Mouse (Mus musculus) liver, embryonic 12.5 days (tissue): ENCODE results near the gene Arhgap15. TPM values are rescaled to one million over a fixed set of nuclear protein-coding genes. Genes with fewer than 3 reads are reported as not detected.

ENCODE experiments used
- ATAC-seq: fragments of 200-750 bp; cut with Nextera tagmentation; 2 replicates; pipeline ENCODE4 v1.8.0; 2017; ENCODE audit warnings: moderate number of reproducible peaks, mild to moderate bottlenecking, moderate library complexity
- H3K27ac ChIP-seq: fragments of 300-500 bp; sonication (generic); 2 replicates; pipeline ENCODE4 v1.5.1; 2016; ENCODE audit warnings: mild to moderate bottlenecking
- H3K27me3 ChIP-seq: fragments of 300-500 bp; sonication (generic); replicated peaks from 2 replicates; pipeline ENCODE4 v1.6.1; 2016; ENCODE audit warnings: mild to moderate bottlenecking, moderate library complexity
- H3K36me3 ChIP-seq: fragments of 300-500 bp; sonication (generic); 2 replicates; pipeline ENCODE4 v1.6.1; 2016; ENCODE audit warnings: mild to moderate bottlenecking, moderate library complexity
- H3K4me1 ChIP-seq: fragments of 300-500 bp; sonication (generic); 2 replicates; pipeline ENCODE4 v1.6.1; 2016
- H3K4me2 ChIP-seq: fragments of 300-500 bp; sonication (generic); 2 replicates; pipeline ENCODE4 v1.6.1; 2016; ENCODE audit warnings: mild to moderate bottlenecking, moderate library complexity
- H3K4me3 ChIP-seq: fragments of 300-500 bp; sonication (generic); 2 replicates; pipeline ENCODE4 v1.5.1; 2016; ENCODE audit warnings: mild to moderate bottlenecking, moderate library complexity
- H3K9ac ChIP-seq: fragments of 300-500 bp; sonication (generic); 2 replicates; pipeline ENCODE4 v1.6.1; 2016; ENCODE audit warnings: mild to moderate bottlenecking, moderate library complexity
- H3K9me3 ChIP-seq: fragments of 300-500 bp; sonication (generic); replicated peaks from 2 replicates; pipeline ENCODE4 v1.6.1; 2016; ENCODE audit warnings: mild to moderate bottlenecking, moderate library complexity
- WGBS: fragments of 180-500 bp; shearing (Covaris S2); methylation state at CpG from one replicate; pipeline ENCODE4 v1.1.7; 2016; ENCODE audit not compliant: insufficient replicate concordance; 5-methylcytosine and 5-hydroxymethylcytosine counted together
- polyA plus RNA-seq: library from polyadenylated mRNA; unstranded; fragments of >200 nt; fragmentation: Nextera tagmentation; extraction: Ambion mirVana; gene quantifications from 2 replicates; pipeline ENCODE4 v1.2.1, GENCODE M21; 2016

The Arhgap15 gene
- polyA plus RNA-seq, 1 experiment from 2014 or later, result 5.7 TPM

GRCm38 (mm10) chr2:44416331-44416730, 667.7 kb downstream of the Arhgap15 start:
- 68% methylated on average over 4 of the region's 4 CpGs for WGBS
- no peak overlapping the region for H3K4me2 ChIP-seq
- H3K4me1 ChIP-seq, result no peaks in the 10 kb centered on the region
- no peak for ATAC-seq
- H3K27ac ChIP-seq, result no peak overlapping the region
- no peaks in the 10 kb centered on the region for H3K9me3 ChIP-seq
- no peaks in the 10 kb centered on the region for H3K36me3 ChIP-seq
- H3K4me3 ChIP-seq, result no peak overlapping the region
- no peak overlapping the region for H3K9ac ChIP-seq
- H3K27me3 ChIP-seq, result no peaks in the 10 kb centered on the region

- H3K27ac ChIP-seq, result no peak overlapping the region
- no peaks in the 10 kb centered on the region for H3K9me3 ChIP-seq
- H3K27me3 ChIP-seq, result no peaks in the 10 kb centered on the region
- no peak overlapping the region for H3K9ac ChIP-seq
- no peaks in the 10 kb centered on the region for H3K4me1 ChIP-seq
- no peak overlapping the region for H3K4me2 ChIP-seq
- 82% methylated on average over 4 of the region's 4 CpGs for WGBS
- H3K36me3 ChIP-seq, result no peaks in the 10 kb centered on the region
- no peak for ATAC-seq
- H3K4me3 ChIP-seq, result no peak overlapping the region
Measured at GRCm38 (mm10) chr2:44419547-44420225, 671.1 kb downstream of the Arhgap15 start.

- no peak for ATAC-seq
- no peaks in the 10 kb centered on the region for H3K36me3 ChIP-seq
- H3K4me3 ChIP-seq, result no peak overlapping the region
- H3K9ac ChIP-seq, result no peak overlapping the region
- no peak overlapping the region for H3K27ac ChIP-seq
- 79% methylated on average over 9 of the region's 9 CpGs for WGBS
- H3K27me3 ChIP-seq, result no peaks in the 10 kb centered on the region
- no peaks in the 10 kb centered on the region for H3K4me1 ChIP-seq
- no peaks in the 10 kb centered on the region for H3K9me3 ChIP-seq
- no peak overlapping the region for H3K4me2 ChIP-seq
Measured at GRCm38 (mm10) chr2:44430521-44430920, 681.9 kb downstream of the Arhgap15 start.

- Histone ChIP-seq H3K36me3 (no peaks in the 10 kb centered on the region), H3K27me3 (no peaks in the 10 kb centered on the region), H3K4me1 (no peaks in the 10 kb centered on the region), H3K9me3 (no peaks in the 10 kb centered on the region), H3K4me2 (no peak overlapping the region), H3K9ac (no peak overlapping the region), H3K27ac (no peak overlapping the region), H3K4me3 (no peak overlapping the region)
- WGBS, result 69% methylated on average over 5 of the region's 5 CpGs
- no peak for ATAC-seq
Measured at GRCm38 (mm10) chr2:44436652-44437051, 688.0 kb downstream of the Arhgap15 start.

- ATAC-seq, result no peak
- Histone ChIP-seq H3K4me1 (no peaks in the 10 kb centered on the region), H3K27ac (no peak overlapping the region), H3K9me3 (no peaks in the 10 kb centered on the region; the same call in 1 of the 2 replicates), H3K36me3 (no peaks in the 10 kb centered on the region), H3K4me3 (no peak overlapping the region), H3K27me3 (no peaks in the 10 kb centered on the region), H3K9ac (no peak overlapping the region), H3K4me2 (no peak overlapping the region)
- WGBS, result 66% methylated on average over 8 of the region's 8 CpGs
Measured at GRCm38 (mm10) chr2:44437496-44438057, 689.0 kb downstream of the Arhgap15 start.

- no peak overlapping the region for H3K4me2 ChIP-seq
- no peaks in the 10 kb centered on the region; the same call in 1 of the 2 replicates for H3K9me3 ChIP-seq
- no peak for ATAC-seq
- no peak overlapping the region for H3K27ac ChIP-seq
- H3K36me3 ChIP-seq, result no peaks in the 10 kb centered on the region
- 77% methylated on average over 1 of the region's 1 CpGs for WGBS
- H3K4me3 ChIP-seq, result no peak overlapping the region
- H3K9ac ChIP-seq, result no peak overlapping the region
- H3K4me1 ChIP-seq, result no peaks in the 10 kb centered on the region
- no peaks in the 10 kb centered on the region for H3K27me3 ChIP-seq
Measured at GRCm38 (mm10) chr2:44438070-44438469, 689.4 kb downstream of the Arhgap15 start.

GRCm38 (mm10) chr2:44444938-44445337, 696.3 kb downstream of the Arhgap15 start:
- Histone ChIP-seq H3K36me3 (no peaks in the 10 kb centered on the region), H3K27me3 (no peaks in the 10 kb centered on the region), H3K4me3 (no peak overlapping the region), H3K4me2 (no peak overlapping the region), H3K27ac (no peak overlapping the region), H3K9ac (no peak overlapping the region), H3K9me3 (no peaks in the 10 kb centered on the region; the same call in 1 of the 2 replicates), H3K4me1 (no peaks in the 10 kb centered on the region)
- WGBS, result 62% methylated on average over 2 of the region's 2 CpGs
- no peak for ATAC-seq

Other genes with a start within 250 kb of the Arhgap15 start
- gene Kynu, start 193.5 kb upstream of the Arhgap15 start, polyA plus RNA-seq, result 0.72 and 0.76 TPM in 2 replicates